ENCODE assay signal across 17 mouse cellular contexts in genomic region chr14:24985806-24986359, GRCm38 (mm10).
"Had no signal": no experiment of that assay in that cellular context is flagged by ENCODE, and none has a peak within 500 bp of the region (broad histone marks: within the 10 kb centered on the region; RNA-seq: fewer than 3 reads in every experiment).

No protein-coding gene starts in this region.

- H3K4me2 ChIP-seq: liver, embryonic 13.5 days; lung, embryonic 15.5 days; midbrain, embryonic 15.5 days; neural tube, embryonic 12.5 days had no signal

- H3K4me3 ChIP-seq: layer of hippocampus, adult 2 months; liver, embryonic 13.5 days; lung, embryonic 15.5 days; midbrain, embryonic 15.5 days; neural tube, embryonic 12.5 days had no signal

- H3K27me3 ChIP-seq: liver, embryonic 13.5 days; lung, embryonic 15.5 days; midbrain, embryonic 15.5 days; neural tube, embryonic 12.5 days had no signal

- H3K9ac ChIP-seq: liver, embryonic 13.5 days; liver, postnatal 0 days; lung, embryonic 15.5 days; midbrain, embryonic 15.5 days; neural tube, embryonic 12.5 days had no signal

- ATAC-seq: intestine, postnatal 0 days; liver, postnatal 0 days; midbrain, embryonic 15.5 days had no signal

- H3K36me3 ChIP-seq: liver, embryonic 13.5 days; lung, embryonic 15.5 days; midbrain, embryonic 15.5 days; neural tube, embryonic 12.5 days had no signal

- H3K27ac ChIP-seq: kidney, postnatal 0 days; layer of hippocampus, adult 2 months; liver, embryonic 13.5 days; lung, embryonic 15.5 days; macrophage; midbrain, embryonic 15.5 days; neural tube, embryonic 12.5 days had no signal

- H3K9me3 ChIP-seq: lung, embryonic 15.5 days; midbrain, embryonic 15.5 days; neural tube, embryonic 12.5 days had no signal

- DNase-seq: kidney, adult 8-10 months; kidney, postnatal 4 days; left cerebral cortex, postnatal 4 days; liver, embryonic 13.5 days; liver, postnatal 0 days; lung, postnatal 14 days; right cerebral cortex, postnatal 4 days; spleen, adult 18-20 months; thymus, adult 18-20 months; thymus, postnatal 14 days had no signal

- H3K4me1 ChIP-seq: liver, embryonic 13.5 days; midbrain, embryonic 15.5 days had no signal
